Mouse (Mus musculus) kidney, adult 8-10 months (tissue): ENCODE data around the gene Ntrk3.

ENCODE experiments used
- DNase-seq, 2 experiments: peaks; one replicate each; pipeline ENCODE4 v3.0.0; 2022

Gene Ntrk3

GRCm38 (mm10) chr7:78619818-78620577 is 117.8 kb downstream of the Ntrk3 start:
- no peak for DNase-seq

GRCm38 (mm10) chr7:78605538-78606130 is 132.2 kb downstream of the Ntrk3 start:
- no peak for DNase-seq

DNA sequence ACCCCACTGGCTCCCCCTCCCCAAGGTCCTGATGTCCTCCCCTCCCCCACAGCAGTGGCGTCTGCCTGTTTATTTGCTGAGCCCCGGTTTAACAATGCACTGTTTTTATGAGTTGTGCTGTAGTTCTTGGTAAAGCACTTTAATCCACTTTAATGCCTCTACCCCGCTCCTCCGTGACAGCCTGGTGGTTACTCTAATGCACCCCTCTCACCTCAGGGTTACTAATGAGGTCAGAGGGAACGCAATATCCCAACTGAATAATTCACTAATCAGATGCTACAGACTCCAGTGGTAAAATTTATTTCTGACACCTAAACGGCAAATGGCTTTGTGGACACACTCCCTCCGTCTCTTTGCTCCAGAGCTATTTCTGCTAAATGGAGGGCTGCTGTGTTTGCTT is 133.9 kb downstream of the Ntrk3 start:
- no peak for DNase-seq

GRCm38 (mm10) chr7:78601851-78602250 is 136.0 kb downstream of the Ntrk3 start:
- DNase-seq: no peak

DNA sequence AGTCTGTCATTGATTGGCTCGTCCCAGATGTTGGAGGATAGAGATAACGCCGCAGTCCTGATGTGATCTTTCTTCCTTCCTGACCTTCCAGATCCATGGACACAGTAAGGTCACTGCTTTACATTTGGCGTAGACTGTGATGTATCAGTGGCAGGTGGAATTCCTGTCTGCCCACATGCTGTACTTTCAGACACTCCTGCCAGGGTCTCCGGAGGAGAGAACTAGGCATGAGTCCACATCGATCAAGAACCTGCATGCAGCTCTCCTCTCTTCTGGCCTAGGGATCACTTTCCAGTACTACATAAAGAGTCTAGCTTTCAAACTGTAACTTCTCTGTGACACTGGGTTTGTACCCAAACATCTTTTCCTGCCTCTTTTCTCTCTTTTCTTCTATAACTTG is 136.9 kb downstream of the Ntrk3 start:
- DNase-seq: no peak

- no peak for DNase-seq
These were observed 137.7 kb downstream of the Ntrk3 start for GRCm38 (mm10) chr7:78599941-78600677.

GRCm38 (mm10) chr7:78598147-78598546 is 139.7 kb downstream of the Ntrk3 start:
- no peak for DNase-seq

GRCm38 (mm10) chr7:78597251-78598129 is 140.3 kb downstream of the Ntrk3 start:
- no peak for DNase-seq

GRCm38 (mm10) chr7:78596556-78596955 is 141.3 kb downstream of the Ntrk3 start:
- no peak for DNase-seq

- DNase-seq: peak; percentile 23 to 43
These were observed 141.9 kb downstream of the Ntrk3 start for GRCm38 (mm10) chr7:78595895-78596294.

GRCm38 (mm10) chr7:78592948-78593347 is 144.9 kb downstream of the Ntrk3 start:
- no peak for DNase-seq

- DNase-seq: no peak
These were observed 145.6 kb downstream of the Ntrk3 start for GRCm38 (mm10) chr7:78592172-78592571.

DNA sequence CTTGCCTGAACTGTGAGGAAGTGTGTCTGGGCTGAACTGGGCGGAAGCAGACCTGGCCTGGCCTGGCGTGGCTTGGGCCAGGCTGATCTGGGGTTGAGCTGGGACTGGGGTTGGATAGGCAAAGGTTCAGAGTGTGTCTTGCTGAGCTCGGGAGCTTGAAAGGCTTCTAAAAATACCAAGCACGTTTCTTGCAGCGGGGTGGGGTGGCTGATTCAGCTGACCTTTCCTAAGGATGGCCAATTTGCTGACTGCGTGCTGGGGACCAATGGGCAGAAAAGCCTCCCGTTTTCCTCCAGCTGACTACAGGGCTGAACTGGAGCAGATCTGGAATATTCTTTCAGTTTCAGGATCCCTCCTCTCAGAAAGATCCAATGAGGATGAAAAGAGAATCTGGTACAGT is 148.0 kb downstream of the Ntrk3 start:
- DNase-seq: no peak

DNA sequence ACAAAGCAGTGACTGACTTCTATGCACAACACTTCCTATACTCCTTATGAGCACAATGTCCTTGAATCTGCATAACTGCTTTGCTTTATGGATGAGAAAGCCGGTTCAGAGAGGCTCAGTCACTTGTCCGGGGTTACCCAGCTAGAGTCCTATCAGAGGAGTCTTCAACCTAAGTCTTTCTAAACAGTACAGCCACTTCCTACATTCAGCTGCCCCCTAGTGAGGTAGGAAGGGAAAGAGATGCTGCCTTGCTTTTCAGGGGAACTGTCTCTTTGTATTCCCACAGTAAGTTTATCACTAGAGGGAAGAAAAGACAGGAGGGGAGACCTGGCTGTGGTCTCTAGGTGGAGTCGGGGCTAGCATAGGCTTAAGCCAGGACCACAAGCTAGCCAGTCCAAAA is 151.0 kb downstream of the Ntrk3 start:
- no peak for DNase-seq

DNA sequence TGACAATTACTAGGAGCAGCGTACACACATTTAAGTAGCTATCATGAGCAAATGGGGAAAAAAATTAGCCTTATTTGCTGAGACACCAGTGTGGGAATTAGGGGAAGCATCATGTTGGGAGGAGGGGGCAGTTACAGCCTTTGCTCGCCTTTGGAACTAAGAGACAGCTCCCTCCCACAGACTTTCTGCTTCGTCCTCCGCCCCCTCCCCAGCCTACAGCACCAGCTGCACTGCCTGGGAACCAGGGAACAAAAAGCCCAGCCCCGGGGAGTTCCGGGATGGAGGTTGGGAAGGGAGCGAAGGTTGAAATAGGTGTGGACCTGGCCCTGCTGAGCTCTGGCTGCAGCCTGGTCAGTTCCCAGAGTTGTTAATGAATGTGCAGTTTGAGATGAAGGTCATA is 151.9 kb downstream of the Ntrk3 start:
- DNase-seq: no peak

- no peak for DNase-seq
These were observed 152.9 kb downstream of the Ntrk3 start for GRCm38 (mm10) chr7:78584936-78585335.

- DNase-seq: no peak
These were observed 153.3 kb downstream of the Ntrk3 start for GRCm38 (mm10) chr7:78584499-78584898.

DNA sequence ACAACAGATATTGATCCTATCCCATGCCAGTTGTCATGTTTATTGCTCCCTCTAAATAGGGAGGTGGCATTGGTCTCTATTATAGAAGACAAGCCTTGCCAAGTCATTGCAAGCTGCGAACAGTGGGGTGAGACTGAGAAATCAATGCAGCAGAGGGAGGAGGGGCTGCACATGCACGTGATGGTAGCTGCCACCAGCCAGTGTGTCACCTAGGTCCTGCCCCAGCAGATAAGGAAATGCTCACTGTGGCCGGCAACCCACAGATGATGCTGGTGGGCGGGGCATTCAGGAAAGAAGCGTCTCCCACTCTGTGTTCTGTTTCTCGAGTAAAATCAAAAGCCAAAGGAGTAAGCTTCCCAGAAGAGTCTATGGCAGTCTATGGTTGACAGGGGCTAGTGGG is 154.1 kb downstream of the Ntrk3 start:
- DNase-seq: no peak

DNA sequence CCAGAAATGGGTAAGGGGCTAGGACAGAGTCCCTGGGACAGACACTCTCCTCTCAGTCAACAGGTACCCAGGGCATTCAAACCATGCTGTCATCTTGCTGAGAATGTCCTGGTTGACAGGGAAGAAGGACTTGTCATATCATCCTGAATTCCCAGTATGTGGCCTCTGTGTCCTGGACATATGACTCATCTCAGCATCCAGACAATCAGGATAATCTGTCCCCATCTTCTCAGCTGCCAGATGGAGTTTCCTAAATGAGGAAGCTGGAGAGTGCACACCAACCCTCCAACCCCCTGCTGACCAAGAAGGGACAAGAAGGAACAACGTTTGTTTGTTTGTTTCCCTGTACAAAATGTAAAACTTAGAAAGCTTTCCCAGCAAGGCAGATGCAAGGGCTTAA is 156.5 kb downstream of the Ntrk3 start:
- DNase-seq: no peak

- DNase-seq: no peak
These were observed 158.2 kb downstream of the Ntrk3 start for GRCm38 (mm10) chr7:78579461-78580234.

GRCm38 (mm10) chr7:78578461-78579359 is 159.1 kb downstream of the Ntrk3 start:
- no peak for DNase-seq
